Mouse (Mus musculus) forebrain, embryonic 10.5 days (tissue): ENCODE results near the gene Atn1. TPM values are rescaled to one million over a fixed set of nuclear protein-coding genes. Genes with fewer than 3 reads are reported as not detected.
A peak's percentile ranks its signal among the peaks of the same experiment; 100 is the strongest.
"Not testable (repeated sequence)": the region's sequence is repeated elsewhere in the genome, so short reads cannot be mapped to it uniquely, and the experiment has no call there.

Experiments used
- DNase-seq: peaks from one replicate; pipeline ENCODE4 v3.0.0-alpha.2; 2017; ENCODE audit warnings: low spot score; ENCODE audit errors: extremely low spot score
- H3K27ac ChIP-seq: fragments of 300-500 bp; sonication (generic); 2 replicates; pipeline ENCODE4 v1.5.1; 2016; ENCODE audit warnings: mild to moderate bottlenecking
- H3K27me3 ChIP-seq: fragments of 300-500 bp; sonication (generic); 2 replicates; pipeline ENCODE4 v1.6.1; 2016; ENCODE audit warnings: mild to moderate bottlenecking; ENCODE audit not compliant: poor library complexity, severe bottlenecking
- H3K36me3 ChIP-seq: fragments of 300-500 bp; sonication (generic); replicated peaks from 2 replicates; pipeline ENCODE4 v1.6.1; 2016; ENCODE audit warnings: mild to moderate bottlenecking, moderate library complexity
- H3K4me1 ChIP-seq: fragments of 300-500 bp; sonication (generic); 2 replicates; pipeline ENCODE4 v1.6.1; 2016
- H3K4me3 ChIP-seq: fragments of 300-500 bp; sonication (generic); 2 replicates; pipeline ENCODE4 v1.5.1; 2016; ENCODE audit warnings: mild to moderate bottlenecking, moderate library complexity
- H3K9me3 ChIP-seq: fragments of 300-500 bp; sonication (generic); 2 replicates; pipeline ENCODE4 v1.6.1; 2016; ENCODE audit warnings: mild to moderate bottlenecking, moderate library complexity
- WGBS: fragments of 180-500 bp; shearing (Covaris S2); methylation state at CpG from one replicate; pipeline ENCODE4 v1.1.7; 2016; 5-methylcytosine and 5-hydroxymethylcytosine counted together
- polyA plus RNA-seq: library from polyadenylated mRNA; unstranded; fragments of >200 nt; fragmentation: Nextera tagmentation; extraction: Ambion mirVana; gene quantifications from 2 replicates; pipeline ENCODE4 v1.2.1, GENCODE M21; 2016

Gene Atn1
- 12.5 and 14.2 TPM in 2 replicates for polyA plus RNA-seq

GRCm38 (mm10) chr6:124755831-124756595 lies at the start of gene Atn1, which contains the start of gene Gm45234:
Atn1 (minus strand) TSS chr6:124756524.
Gm45234 (minus strand) TSS chr6:124756021.
- under 1% methylated on average over 70 of the region's 100 CpGs for WGBS
- peak; percentile 70 for DNase-seq
- no peaks in the 10 kb centered on the region for H3K9me3 ChIP-seq
- peak within 1 kb of the TSS; percentile 99 for H3K27ac ChIP-seq
- peaks cover 25% of the 10 kb centered on the region for H3K36me3 ChIP-seq
- H3K27me3 ChIP-seq, result no peaks in the 10 kb centered on the region; the same call in 1 of the 2 replicates
- H3K4me1 ChIP-seq, result peaks cover 54% of the 10 kb centered on the region
- H3K4me3 ChIP-seq, result peak within 1 kb of the TSS; percentile 91

GRCm38 (mm10) chr6:124805341-124806321 lies 49.3 kb upstream of the Atn1 start:
- H3K36me3 ChIP-seq, result peaks cover 11% of the 10 kb centered on the region
- DNase-seq, result peak; percentile 94
- H3K27ac ChIP-seq, result peak overlapping the region; percentile 88
- 2% methylated on average over 34 of the region's 34 CpGs for WGBS
- peaks cover 57% of the 10 kb centered on the region for H3K4me1 ChIP-seq
- H3K4me3 ChIP-seq, result peak overlapping the region; percentile 50
- no peaks in the 10 kb centered on the region for H3K27me3 ChIP-seq
- peaks cover 3% of the 10 kb centered on the region; the same call in 1 of the 2 replicates for H3K9me3 ChIP-seq

- no peaks in the 10 kb centered on the region for H3K36me3 ChIP-seq
- no peak for DNase-seq
- peaks cover 44% of the 10 kb centered on the region for H3K4me1 ChIP-seq
- H3K4me3 ChIP-seq, result no peak overlapping the region
- 88% methylated on average over 3 of the region's 3 CpGs for WGBS
- H3K27ac ChIP-seq, result 0 out of 2 replicates have a peak overlapping the region, but pooled peaks have one; percentile 88
- peaks cover 3% of the 10 kb centered on the region; the same call in 1 of the 2 replicates for H3K9me3 ChIP-seq
- H3K27me3 ChIP-seq, result no peaks in the 10 kb centered on the region
These were observed 48.0 kb upstream of the Atn1 start for GRCm38 (mm10) chr6:124804341-124804740.

GRCm38 (mm10) chr6:124803691-124804090 lies 47.4 kb upstream of the Atn1 start:
- H3K36me3 ChIP-seq, H3K9me3 ChIP-seq, H3K27ac ChIP-seq, DNase-seq, H3K27me3 ChIP-seq, H3K4me3 ChIP-seq: not testable (repeated sequence)
- peaks cover 37% of the 10 kb centered on the region for H3K4me1 ChIP-seq
- 93% methylated on average over 4 of the region's 4 CpGs for WGBS

GRCm38 (mm10) chr6:124803061-124803460 lies 46.7 kb upstream of the Atn1 start:
- H3K9me3 ChIP-seq, result peaks cover 3% of the 10 kb centered on the region; the same call in 1 of the 2 replicates

GRCm38 (mm10) chr6:124802400-124802799 lies 46.1 kb upstream of the Atn1 start:
- WGBS, result 5% methylated on average over 6 of the region's 9 CpGs
- not testable (repeated sequence) for H3K9me3 ChIP-seq, DNase-seq, H3K27me3 ChIP-seq, H3K36me3 ChIP-seq
- peak overlapping the region; percentile 74 for H3K27ac ChIP-seq
- peak overlapping the region; percentile 25 for H3K4me3 ChIP-seq
- H3K4me1 ChIP-seq, result peaks cover 26% of the 10 kb centered on the region

More at GRCm38 (mm10) chr6:124803061-124803460, 46.7 kb upstream of the Atn1 start:
- no peak overlapping the region for H3K27ac ChIP-seq
- WGBS, result 72% methylated on average over 3 of the region's 3 CpGs
- H3K27me3 ChIP-seq, result no peaks in the 10 kb centered on the region
- no peak for DNase-seq
- H3K36me3 ChIP-seq, result no peaks in the 10 kb centered on the region
- no peak overlapping the region for H3K4me3 ChIP-seq
- peaks cover 31% of the 10 kb centered on the region for H3K4me1 ChIP-seq

GRCm38 (mm10) chr6:124796200-124796599 lies 39.9 kb upstream of the Atn1 start:
- H3K27me3 ChIP-seq, result no peaks in the 10 kb centered on the region
- no peak overlapping the region for H3K4me3 ChIP-seq
- peaks cover 5% of the 10 kb centered on the region; the same call in 1 of the 2 replicates for H3K36me3 ChIP-seq
- H3K27ac ChIP-seq, result no peak overlapping the region
- no peak for DNase-seq
- no peaks in the 10 kb centered on the region for H3K9me3 ChIP-seq
- no peaks in the 10 kb centered on the region for H3K4me1 ChIP-seq
- 94% methylated on average over 2 of the region's 2 CpGs for WGBS

- WGBS, result 80% methylated on average over 4 of the region's 4 CpGs
- H3K36me3 ChIP-seq, result peaks cover 5% of the 10 kb centered on the region; the same call in 1 of the 2 replicates
- H3K4me3 ChIP-seq, result no peak overlapping the region
- no peak for DNase-seq
- no peaks in the 10 kb centered on the region for H3K9me3 ChIP-seq
- no peaks in the 10 kb centered on the region for H3K4me1 ChIP-seq
- no peak overlapping the region for H3K27ac ChIP-seq
- no peaks in the 10 kb centered on the region for H3K27me3 ChIP-seq
These were observed 39.5 kb upstream of the Atn1 start for GRCm38 (mm10) chr6:124795781-124796180.

- Histone ChIP-seq H3K4me1 (no peaks in the 10 kb centered on the region), H3K36me3 (peaks cover 10% of the 10 kb centered on the region; the same call in 1 of the 2 replicates), H3K27ac (no peak overlapping the region), H3K9me3 (no peaks in the 10 kb centered on the region), H3K4me3 (no peak overlapping the region), H3K27me3 (no peaks in the 10 kb centered on the region)
- no peak for DNase-seq
- WGBS, result 86% methylated on average over 3 of the region's 3 CpGs
These were observed 35.6 kb upstream of the Atn1 start for GRCm38 (mm10) chr6:124791911-124792310.

- Histone ChIP-seq H3K9me3 (no peaks in the 10 kb centered on the region), H3K36me3 (peaks cover 4% of the 10 kb centered on the region; the same call in 1 of the 2 replicates), H3K27me3 (no peaks in the 10 kb centered on the region), H3K27ac (no peak overlapping the region), H3K4me1 (no peaks in the 10 kb centered on the region), H3K4me3 (no peak overlapping the region)
- 81% methylated on average over 4 of the region's 4 CpGs for WGBS
- DNase-seq, result no peak
These were observed 33.8 kb upstream of the Atn1 start for GRCm38 (mm10) chr6:124790121-124790520.

GRCm38 (mm10) chr6:124789519-124789918 lies 33.2 kb upstream of the Atn1 start:
- Histone ChIP-seq H3K9me3 (no peaks in the 10 kb centered on the region), H3K27ac (no peak overlapping the region), H3K36me3 (peaks cover 4% of the 10 kb centered on the region; the same call in 1 of the 2 replicates), H3K4me3 (no peak overlapping the region), H3K27me3 (no peaks in the 10 kb centered on the region), H3K4me1 (no peaks in the 10 kb centered on the region)
- 92% methylated on average over 4 of the region's 4 CpGs for WGBS
- DNase-seq, result no peak

GRCm38 (mm10) chr6:124787722-124788121 lies 31.4 kb upstream of the Atn1 start:
- Histone ChIP-seq H3K36me3 (peaks cover 4% of the 10 kb centered on the region; the same call in 1 of the 2 replicates), H3K4me3 (no peak overlapping the region), H3K9me3 (no peaks in the 10 kb centered on the region), H3K4me1 (peaks cover 4% of the 10 kb centered on the region), H3K27ac (no peak overlapping the region), H3K27me3 (no peaks in the 10 kb centered on the region)
- no peak for DNase-seq
- WGBS, result 82% methylated on average over 10 of the region's 10 CpGs
